Mouse (Mus musculus): ENCODE data around the gene Atxn7l2. TPM values are rescaled to one million over a fixed set of nuclear protein-coding genes. Genes with fewer than 3 reads are reported as not detected.
A peak's percentile ranks its signal among the peaks of the same experiment; 100 is the strongest.

Gene Atxn7l2
- total and polyA plus RNA-seq, 3 experiments: 3.8 to 13.3 (median 4.2) TPM

DNA sequence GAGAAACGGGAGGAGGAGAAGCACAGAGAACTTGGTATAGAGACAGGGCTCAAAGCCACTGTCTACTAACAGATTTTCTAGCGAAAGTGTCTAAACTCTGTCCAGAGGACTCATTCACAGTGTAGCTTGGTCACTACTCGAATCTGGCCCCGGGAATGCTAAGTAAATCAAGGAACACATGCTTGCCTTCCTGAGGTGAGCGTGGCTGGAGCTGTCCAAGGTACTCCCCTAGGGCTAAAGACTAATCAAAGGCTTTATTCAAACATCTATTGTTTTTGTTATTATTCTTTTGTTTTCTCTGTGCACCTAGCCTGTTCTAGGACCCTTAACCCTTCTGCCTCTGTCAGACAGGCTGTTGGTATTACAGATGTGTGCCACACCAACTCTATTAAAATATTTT, 4.0 kb upstream of the Atxn7l2 start:
- DNase-seq (ENCODE audit: extremely low read depth): no peak
- Histone ChIP-seq H3K27me3 (replicated peaks) (peaks cover 78% of the 10 kb centered on the region), H3K4me3 (replicated peaks in 1 of 3; ENCODE audit: low read depth in 2 of 3, low read length in 2 of 3, poor library complexity in 1 of 3) (no peak overlapping the region), H3K9ac (ENCODE audit: insufficient read depth, low read depth) (no peak overlapping the region), H3K9me3 (replicated peaks; ENCODE audit: low read length) (no peaks in the 10 kb centered on the region), H3K4me1 (ENCODE audit: control insufficient read depth in 1 of 2, insufficient read depth in 2 of 2) (peaks cover 0 to 5% of the 10 kb centered on the region in 2 experiments; a peak in 2 of 4 replicates), H3K79me2 (replicated peaks; ENCODE audit: control insufficient read depth, extremely low read depth, insufficient read depth, poor library complexity, severe bottlenecking) (no peaks in the 10 kb centered on the region), H3K27ac (ENCODE audit: insufficient read depth, low read depth) (no peak overlapping the region), H3K36me3 (replicated peaks in 1 of 2; ENCODE audit: control insufficient read depth in 1 of 2, insufficient read depth in 1 of 2, low read length in 1 of 2) (no peaks in the 10 kb centered on the region), H3K4me2 (ENCODE audit: insufficient read depth, low read depth, poor library complexity, severe bottlenecking) (no peak overlapping the region)
- dilution Hi-C loops (cut with MboI; ENCODE audit: extremely low pct_ligation_motif_present, extremely low pct_unique_long_range_greater_than_20kb, low sequenced_read_pairs) (no loop called here), in situ Hi-C loops (cut with MboI; ENCODE audit: low pct_ligation_motif_present, low pct_unique_long_range_greater_than_20kb, low sequenced_read_pairs) (no loop called here)
- no peak for TF ChIP-seq GABPA (IDR thresholded peaks at IDR 0.05; ENCODE audit: insufficient replicate concordance, low read depth, low read length)
- TF ChIP-seq MXI1 (IDR thresholded peaks at IDR 0.05; ENCODE audit: low read depth, low read length): peak; percentile 87
- TF ChIP-seq SIN3A (IDR thresholded peaks at IDR 0.05; ENCODE audit: low read length): 0 out of 2 replicates have a peak, but pooled peaks have one; percentile 46

DNA sequence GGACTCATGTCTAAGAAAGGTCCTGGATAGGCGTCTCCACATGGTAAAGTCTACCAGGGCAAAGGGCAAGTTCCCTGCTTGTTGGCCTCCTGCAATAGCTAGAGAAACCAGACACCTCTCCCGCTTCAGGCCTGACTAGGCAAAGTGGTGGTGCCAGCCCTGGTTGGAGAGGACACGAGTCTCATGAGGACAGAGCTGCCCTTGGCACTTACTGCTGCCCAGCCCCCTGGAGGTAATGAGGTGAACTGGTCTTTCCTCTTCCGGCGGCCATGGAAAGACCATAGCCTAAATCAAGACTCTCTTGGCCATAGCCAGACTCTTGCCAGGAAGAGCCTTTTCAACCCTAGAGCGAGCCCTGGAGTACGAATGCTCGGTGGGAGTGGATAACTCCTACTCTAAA, 1.7 kb upstream of the Atxn7l2 start:
- TF ChIP-seq CTCF (conservative IDR thresholded peaks at IDR 0.05 in 1 of 2, IDR thresholded peaks at IDR 0.05 in 1 of 2; ENCODE audit: low read depth in 2 of 2, low read length in 2 of 2) (peak in 1 of 2 experiments; percentile 17; a peak in 1 of 4 replicates), RCOR1 (conservative IDR thresholded peaks at IDR 0.05; ENCODE audit: low read depth, low read length) (no peak)
- in situ Hi-C loops (cut with MboI; ENCODE audit: low pct_ligation_motif_present, low pct_unique_long_range_greater_than_20kb, low sequenced_read_pairs) (no loop called here), dilution Hi-C loops (cut with MboI; ENCODE audit: extremely low pct_ligation_motif_present, extremely low pct_unique_long_range_greater_than_20kb, low sequenced_read_pairs) (no loop called here)
- H3K9ac ChIP-seq (ENCODE audit: insufficient read depth, low read depth): no peak overlapping the region
- peaks cover 5 to 20% of the 10 kb centered on the region in 2 experiments; a peak in 3 of 4 replicates for H3K4me1 ChIP-seq (ENCODE audit: control insufficient read depth in 1 of 2, insufficient read depth in 2 of 2)
- no peak overlapping the region for H3K4me2 ChIP-seq (ENCODE audit: insufficient read depth, low read depth, poor library complexity, severe bottlenecking)
- H3K79me2 ChIP-seq (replicated peaks; ENCODE audit: control insufficient read depth, extremely low read depth, insufficient read depth, poor library complexity, severe bottlenecking): no peaks in the 10 kb centered on the region
- H3K9me3 ChIP-seq (replicated peaks; ENCODE audit: low read length): no peaks in the 10 kb centered on the region
- H3K4me3 ChIP-seq (replicated peaks in 1 of 3; ENCODE audit: low read depth in 2 of 3, low read length in 2 of 3, poor library complexity in 1 of 3): no peak overlapping the region
- H3K27me3 ChIP-seq (replicated peaks): peaks cover 57% of the 10 kb centered on the region
- peaks cover 0 to 10% of the 10 kb centered on the region in 2 experiments for H3K36me3 ChIP-seq (replicated peaks in 1 of 2; ENCODE audit: control insufficient read depth in 1 of 2, insufficient read depth in 1 of 2, low read length in 1 of 2)
- no peak for DNase-seq (ENCODE audit: extremely low read depth)
- no peak overlapping the region for H3K27ac ChIP-seq (ENCODE audit: insufficient read depth, low read depth)

DNA sequence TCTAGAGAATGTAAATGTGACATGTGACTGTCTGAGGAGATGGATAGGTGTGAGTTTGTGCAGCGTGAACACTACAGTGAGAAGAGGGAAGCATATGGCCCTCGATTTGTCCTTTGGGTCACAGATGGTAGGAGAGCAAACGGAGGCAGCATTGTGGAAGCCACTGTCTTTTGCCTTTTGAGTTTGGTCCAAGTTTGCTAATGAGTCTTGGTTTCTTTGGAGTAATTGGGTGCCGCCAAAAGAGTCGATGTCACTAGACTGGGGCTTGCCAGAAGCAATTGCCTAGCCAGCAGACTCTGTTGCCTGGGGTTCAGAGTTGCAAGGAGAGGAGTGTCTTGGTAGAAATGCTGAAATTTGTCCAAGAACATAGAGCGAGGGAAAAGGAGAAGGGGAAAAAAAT, 1.1 kb upstream of the Atxn7l2 start:
- Histone ChIP-seq H3K36me3 (replicated peaks in 1 of 2; ENCODE audit: control insufficient read depth in 1 of 2, insufficient read depth in 1 of 2, low read length in 1 of 2) (peaks cover 0 to 16% of the 10 kb centered on the region in 2 experiments), H3K27me3 (replicated peaks) (peaks cover 52% of the 10 kb centered on the region), H3K4me2 (ENCODE audit: insufficient read depth, low read depth, poor library complexity, severe bottlenecking) (no peak overlapping the region), H3K9ac (ENCODE audit: insufficient read depth, low read depth) (no peak overlapping the region), H3K4me1 (ENCODE audit: control insufficient read depth in 1 of 2, insufficient read depth in 2 of 2) (peaks cover 5 to 20% of the 10 kb centered on the region in 2 experiments; a peak in 3 of 4 replicates), H3K9me3 (replicated peaks; ENCODE audit: low read length) (no peaks in the 10 kb centered on the region), H3K79me2 (replicated peaks; ENCODE audit: control insufficient read depth, extremely low read depth, insufficient read depth, poor library complexity, severe bottlenecking) (no peaks in the 10 kb centered on the region), H3K4me3 (replicated peaks in 1 of 3; ENCODE audit: low read depth in 2 of 3, low read length in 2 of 3, poor library complexity in 1 of 3) (no peak overlapping the region), H3K27ac (ENCODE audit: insufficient read depth, low read depth) (no peak overlapping the region)
- no peak for DNase-seq (ENCODE audit: extremely low read depth)
- in situ Hi-C loops (cut with MboI; ENCODE audit: low pct_ligation_motif_present, low pct_unique_long_range_greater_than_20kb, low sequenced_read_pairs) (no loop called here), dilution Hi-C loops (cut with MboI; ENCODE audit: extremely low pct_ligation_motif_present, extremely low pct_unique_long_range_greater_than_20kb, low sequenced_read_pairs) (no loop called here)
- TF ChIP-seq CTCF (conservative IDR thresholded peaks at IDR 0.05 in 1 of 2, IDR thresholded peaks at IDR 0.05 in 1 of 2; ENCODE audit: low read depth in 2 of 2, low read length in 2 of 2): no peak
- no peak for TF ChIP-seq UBTF (IDR thresholded peaks at IDR 0.05; ENCODE audit: low read depth, low read length)
- TF ChIP-seq MYC (IDR thresholded peaks at IDR 0.05; ENCODE audit: low read depth, low read length): no peak
- no peak for TF ChIP-seq MAX (IDR thresholded peaks at IDR 0.05; ENCODE audit: low read length)
- no peak for TF ChIP-seq GABPA (IDR thresholded peaks at IDR 0.05; ENCODE audit: insufficient replicate concordance, low read depth, low read length)

Data from CH12.LX (cell line).